Mouse (Mus musculus) layer of hippocampus, adult 9-10 months (tissue): ENCODE results near the gene Rgs10.
A peak's percentile ranks its signal among the peaks of the same experiment; 100 is the strongest.

ENCODE experiments used
- DNase-seq: peaks from one replicate; pipeline ENCODE4 v3.0.0; 2022; ENCODE audit warnings: low spot score

Rgs10 gene

DNA sequence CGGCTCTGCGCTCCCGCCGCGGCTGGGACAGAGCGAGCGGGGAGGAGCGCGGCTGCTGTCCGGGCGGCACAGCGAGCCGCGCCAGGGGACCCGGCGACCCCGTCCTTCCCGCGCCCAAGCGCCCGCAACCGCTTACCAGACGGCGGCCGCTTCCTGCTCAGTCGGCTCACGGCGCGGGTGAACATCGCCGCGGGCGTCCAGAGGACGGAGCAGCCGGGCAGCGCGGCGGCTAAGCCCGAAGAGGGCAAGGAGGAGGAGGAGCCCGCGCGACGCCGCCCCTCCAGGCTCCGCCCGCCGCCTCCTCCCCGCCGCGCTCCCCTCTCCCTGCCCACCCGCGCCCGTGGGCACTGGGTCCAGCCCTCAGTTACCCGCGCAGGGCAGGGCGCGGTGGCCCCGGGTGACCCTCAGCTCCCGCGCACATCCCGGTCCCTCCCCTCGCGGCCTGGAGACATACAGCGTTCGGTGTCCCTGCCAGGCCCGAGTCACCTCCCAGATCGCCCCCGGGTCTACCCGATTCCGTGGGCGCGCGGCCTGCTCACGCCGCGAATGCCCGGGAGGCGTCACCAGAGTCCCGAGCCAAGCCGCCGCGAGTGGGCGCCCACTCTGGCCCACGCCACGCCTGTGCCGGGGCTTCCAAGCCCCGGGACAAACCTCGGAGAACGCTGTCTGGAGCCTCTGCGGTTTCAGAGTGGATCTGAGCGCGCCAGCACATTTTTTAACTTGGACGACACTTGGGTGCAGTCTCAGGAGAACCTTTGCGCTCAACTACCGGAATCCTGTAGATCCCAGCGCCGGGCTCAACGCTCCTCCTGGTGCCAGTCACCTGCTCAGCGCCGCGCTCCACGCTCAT lies at the start of gene Rgs10:
Gene Rgs10 (minus strand): TSS at position 829 of the 850 bp plus-strand sequence.
- DNase-seq: no peak

GRCm38 (mm10) chr7:128462406-128462805 lies 43.8 kb upstream of the Rgs10 start:
- no peak for DNase-seq

DNA sequence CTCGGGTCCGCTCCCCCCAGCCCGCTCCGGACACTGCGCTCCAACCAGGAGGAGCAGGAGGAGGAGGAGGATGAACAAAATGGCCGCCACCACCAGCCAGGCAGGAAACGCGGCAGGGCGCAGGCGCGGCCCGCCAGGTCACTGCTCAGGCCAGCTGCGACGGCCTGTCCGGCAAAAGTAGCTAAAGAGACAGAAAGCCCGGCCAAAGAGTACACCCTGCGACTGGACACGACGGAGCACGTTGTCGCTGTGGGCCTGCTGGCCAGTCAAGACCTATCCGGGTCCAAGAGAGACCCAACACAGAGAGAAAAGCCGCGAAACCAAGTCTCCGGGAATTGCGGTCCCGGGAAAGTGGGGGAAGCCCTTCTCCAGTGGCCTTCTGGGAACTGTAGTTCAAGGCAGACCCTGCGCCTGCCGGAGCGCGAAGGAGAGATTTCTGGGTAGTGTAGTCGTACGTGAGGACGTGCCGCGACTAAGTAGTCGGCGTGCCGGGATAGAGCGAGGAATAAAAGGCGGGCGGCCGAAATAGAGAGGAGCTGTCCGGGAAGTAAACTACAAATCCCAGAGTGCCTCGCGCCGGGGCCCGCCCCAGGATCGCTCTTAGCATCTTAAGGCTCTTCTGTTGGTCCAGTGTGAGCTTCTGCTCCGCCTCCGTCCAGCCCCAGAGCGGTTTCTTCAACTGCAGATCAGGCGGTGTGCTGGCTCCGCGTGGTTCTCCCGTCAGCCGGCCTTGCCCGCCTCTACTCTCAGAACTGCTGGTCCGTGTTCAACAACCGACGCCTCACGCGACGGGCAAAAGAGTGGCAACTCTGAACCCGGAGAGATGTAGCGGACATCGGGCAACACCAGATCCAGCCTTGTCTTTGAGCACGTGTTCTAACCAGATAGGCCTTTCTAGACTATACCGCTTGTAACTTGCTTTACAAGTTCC lies 43.0 kb upstream of the Rgs10 start, which contains the start of gene Tial1:
Gene Tial1 (minus strand): TSS at position 433 of the 931 bp plus-strand sequence.
- peak; percentile 98 for DNase-seq

DNA sequence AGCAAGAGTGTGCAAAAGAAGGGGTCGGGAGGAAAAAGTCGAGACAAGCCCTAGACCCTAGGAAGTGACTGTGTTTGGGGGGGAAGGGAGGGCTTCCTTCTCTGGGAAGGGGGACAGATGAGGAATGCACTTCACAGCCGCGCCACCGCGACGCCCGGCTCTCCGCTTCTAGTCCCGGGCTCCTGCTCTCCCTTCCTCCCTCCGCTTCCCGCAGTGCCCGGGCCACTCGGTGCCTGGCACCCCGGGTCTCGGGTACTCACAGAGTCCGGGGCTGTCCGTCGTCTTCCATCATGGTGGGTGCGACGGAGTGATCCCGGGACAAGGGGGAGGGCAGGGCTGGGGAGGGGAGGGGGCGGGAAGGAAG lies 42.3 kb upstream of the Rgs10 start:
- DNase-seq: no peak

DNA sequence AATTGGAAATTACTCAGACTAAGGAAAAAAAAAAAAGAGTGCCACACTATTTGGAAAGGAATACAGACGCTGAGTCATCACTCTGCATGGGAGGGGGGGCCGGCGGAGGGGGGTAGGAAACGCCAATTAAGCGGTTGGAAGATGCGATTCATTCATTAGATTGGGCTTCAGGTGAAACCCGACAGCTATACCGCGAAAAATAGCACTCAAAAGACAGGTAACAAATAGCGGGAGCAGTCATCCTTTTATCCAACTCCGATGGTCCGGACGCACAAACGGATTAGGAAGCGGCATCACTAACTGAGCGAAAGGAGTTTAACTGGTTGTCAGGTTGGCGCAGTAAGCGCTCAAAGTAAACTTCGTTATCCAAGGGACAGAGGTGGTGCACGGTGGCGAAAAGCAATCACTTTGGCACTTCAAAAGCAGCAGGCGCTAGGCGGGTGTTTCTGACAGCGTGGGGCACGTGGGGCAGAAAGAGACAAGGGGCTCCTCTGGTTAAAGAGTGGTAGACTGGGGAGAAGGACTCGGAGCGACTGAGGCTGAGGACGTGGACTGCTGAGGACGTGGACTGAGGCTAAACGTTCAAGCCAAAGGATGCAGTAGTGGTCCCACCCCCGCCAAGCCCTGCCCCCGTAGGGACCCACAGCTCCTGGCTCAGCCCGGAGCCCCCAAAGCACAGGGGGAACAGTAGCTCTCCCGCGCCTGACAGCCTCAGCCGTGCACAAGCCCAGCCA lies 41.7 kb upstream of the Rgs10 start:
- no peak for DNase-seq

GRCm38 (mm10) chr7:128459791-128460130 lies 41.2 kb upstream of the Rgs10 start:
- no peak for DNase-seq

DNA sequence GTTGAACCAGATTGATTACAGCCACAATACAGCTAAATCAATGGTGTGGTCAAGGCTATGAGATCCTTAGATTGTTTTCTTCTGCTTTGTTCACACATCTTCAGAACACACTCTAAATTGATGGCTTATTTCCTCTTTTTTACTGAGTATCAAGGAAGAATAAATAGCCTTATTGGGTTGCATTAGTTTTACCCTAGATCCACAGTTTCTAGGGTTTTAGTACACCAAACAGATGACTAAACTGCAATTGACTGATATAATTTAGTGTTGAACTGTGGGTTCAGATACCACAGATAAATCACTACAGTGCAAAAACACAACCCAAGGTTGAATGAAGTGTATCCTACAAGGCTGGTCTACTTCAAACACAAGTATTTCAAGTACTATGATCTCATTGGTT lies 39.5 kb upstream of the Rgs10 start:
- no peak for DNase-seq

GRCm38 (mm10) chr7:128452731-128453130 lies 34.2 kb upstream of the Rgs10 start:
- no peak for DNase-seq

DNA sequence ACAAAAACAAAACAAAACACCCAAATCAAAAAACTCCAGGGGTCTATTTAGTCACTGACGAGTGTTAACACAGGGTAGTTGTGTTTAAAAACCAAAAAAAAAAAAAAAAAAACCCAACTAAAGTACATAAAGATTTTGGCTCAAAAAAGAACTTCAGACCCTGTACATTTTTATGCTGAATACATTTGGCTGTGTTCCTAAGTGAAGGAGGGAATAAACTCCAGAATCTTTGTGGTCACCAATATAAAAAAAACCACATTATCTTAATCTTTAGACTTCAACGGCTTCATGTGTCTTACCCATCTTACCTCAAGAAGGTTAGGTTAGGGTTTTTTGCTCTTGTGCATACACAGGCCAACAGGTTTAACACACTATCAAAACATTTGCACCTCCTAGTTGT lies 22.0 kb upstream of the Rgs10 start:
- no peak for DNase-seq

DNA sequence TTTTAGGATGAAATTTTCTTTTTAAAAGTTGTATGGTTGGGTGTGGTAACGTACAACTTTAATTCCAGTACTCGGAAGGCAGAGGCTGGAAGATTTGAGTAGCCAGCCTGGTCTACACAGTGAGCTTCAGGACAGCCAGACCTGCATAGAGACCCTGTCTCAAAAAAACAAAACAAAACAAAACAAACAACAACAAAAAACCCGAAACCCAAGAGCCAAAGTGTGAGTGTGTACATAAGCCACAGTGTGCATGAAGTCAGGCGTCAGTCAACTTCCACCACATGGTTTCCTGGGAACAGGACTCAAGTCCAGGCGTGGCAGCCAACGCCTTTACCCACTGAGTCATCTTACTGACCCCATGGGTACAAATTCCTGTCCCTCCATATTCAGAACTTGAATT lies 20.7 kb upstream of the Rgs10 start:
- no peak for DNase-seq

DNA sequence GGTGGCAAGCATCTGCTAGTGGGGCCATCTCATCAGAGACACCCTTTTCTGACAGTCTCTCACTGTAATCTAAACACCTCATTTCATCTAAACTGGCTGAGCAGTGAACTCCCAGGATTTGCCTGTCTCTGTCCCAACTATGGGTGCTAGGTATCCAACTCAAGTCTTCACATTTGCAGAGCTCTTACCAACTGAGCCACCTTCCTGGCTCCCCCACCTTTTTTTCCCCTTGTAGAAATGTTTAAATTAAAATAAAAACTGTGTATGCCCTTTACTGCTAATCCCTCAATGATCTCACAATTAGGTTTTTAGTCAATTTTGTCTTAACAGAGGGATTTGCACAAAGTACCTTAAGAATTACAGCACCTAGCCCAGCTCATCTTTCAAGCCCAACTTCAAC lies 19.6 kb upstream of the Rgs10 start:
- no peak for DNase-seq

DNA sequence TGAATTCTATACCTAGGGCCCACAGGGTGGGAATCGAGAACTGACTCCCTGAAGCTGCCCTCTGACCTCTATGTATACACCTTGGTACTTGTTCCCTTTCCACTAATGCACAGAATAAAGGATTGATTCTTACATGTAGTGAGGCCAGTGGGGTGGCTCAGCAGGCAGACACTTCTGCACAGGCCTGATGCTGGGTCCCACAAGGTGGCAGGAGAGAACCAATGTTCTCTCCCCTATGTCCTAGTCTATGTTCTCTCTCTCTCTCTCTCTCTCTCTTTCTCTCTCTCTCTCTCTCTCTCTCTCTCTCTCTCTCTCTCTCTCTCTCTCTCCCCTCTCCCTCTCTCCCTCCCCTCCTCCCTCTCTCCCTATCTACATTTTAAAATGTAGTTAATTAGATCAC lies 14.7 kb upstream of the Rgs10 start:
- DNase-seq: no peak

GRCm38 (mm10) chr7:128432574-128432973 lies 14.0 kb upstream of the Rgs10 start:
- no peak for DNase-seq

GRCm38 (mm10) chr7:128422491-128422890 lies 3.9 kb upstream of the Rgs10 start:
- no peak for DNase-seq

- DNase-seq: no peak
Observed at GRCm38 (mm10) chr7:128421701-128422100, 3.1 kb upstream of the Rgs10 start.

- no peak for DNase-seq
Observed at GRCm38 (mm10) chr7:128419690-128420089, 1.1 kb upstream of the Rgs10 start.

DNA sequence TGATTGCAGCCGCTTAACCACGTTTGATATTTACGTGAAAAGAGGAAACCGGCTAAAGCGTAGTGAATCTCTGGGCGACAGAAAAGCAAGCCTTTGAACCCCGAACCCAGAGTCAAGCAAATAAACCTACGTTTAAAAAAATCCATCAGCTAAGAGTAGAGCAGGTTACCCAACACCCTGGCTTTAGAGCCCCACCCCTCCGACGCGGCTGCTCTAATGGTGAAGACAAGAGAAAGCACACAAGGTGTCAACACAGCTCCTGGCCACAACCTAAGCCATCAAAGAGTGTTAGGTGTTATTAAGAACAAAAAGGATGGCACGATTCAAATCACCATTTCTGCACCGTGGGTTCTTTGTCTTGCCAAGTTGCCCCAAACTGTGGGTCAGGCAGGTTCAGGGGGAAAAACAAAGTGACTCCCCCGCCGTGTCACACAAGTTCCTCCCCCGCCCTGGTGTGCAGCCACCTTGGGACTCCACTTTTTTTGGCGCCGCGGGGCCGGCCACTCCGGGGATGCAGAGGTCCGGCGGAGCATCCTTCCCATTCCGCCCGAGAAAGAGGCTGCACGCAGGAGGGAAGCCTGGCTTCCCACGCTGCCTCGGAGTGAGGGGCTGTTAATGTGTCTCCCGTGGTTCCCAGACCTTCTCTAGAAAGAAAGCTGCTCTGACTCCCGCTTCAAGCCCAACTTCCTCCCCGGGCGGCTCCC lies 1.2 kb downstream of the Rgs10 start:
- no peak for DNase-seq

- DNase-seq: no peak
Observed at GRCm38 (mm10) chr7:128416664-128417063, 1.9 kb downstream of the Rgs10 start.

DNA sequence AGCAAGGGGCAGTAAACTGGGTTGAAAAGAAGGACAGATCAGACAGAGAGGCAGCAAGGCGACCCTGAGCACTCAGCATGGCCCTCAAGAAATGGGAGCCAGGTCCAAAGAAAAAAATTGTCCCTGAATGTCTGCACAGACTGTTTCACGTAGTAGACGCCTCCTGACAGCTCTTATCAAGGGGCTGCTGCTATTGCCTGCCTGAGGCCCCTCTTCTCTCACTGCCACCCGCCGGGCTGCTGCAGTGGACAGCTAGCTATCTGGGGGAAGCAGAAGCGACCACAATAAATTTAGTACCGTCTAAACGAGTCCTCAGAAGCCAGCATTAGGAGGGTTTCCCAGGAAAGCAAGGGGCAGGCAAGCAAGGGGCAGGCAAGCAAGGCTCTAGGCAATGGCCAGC lies 4.1 kb downstream of the Rgs10 start:
- DNase-seq: no peak

DNA sequence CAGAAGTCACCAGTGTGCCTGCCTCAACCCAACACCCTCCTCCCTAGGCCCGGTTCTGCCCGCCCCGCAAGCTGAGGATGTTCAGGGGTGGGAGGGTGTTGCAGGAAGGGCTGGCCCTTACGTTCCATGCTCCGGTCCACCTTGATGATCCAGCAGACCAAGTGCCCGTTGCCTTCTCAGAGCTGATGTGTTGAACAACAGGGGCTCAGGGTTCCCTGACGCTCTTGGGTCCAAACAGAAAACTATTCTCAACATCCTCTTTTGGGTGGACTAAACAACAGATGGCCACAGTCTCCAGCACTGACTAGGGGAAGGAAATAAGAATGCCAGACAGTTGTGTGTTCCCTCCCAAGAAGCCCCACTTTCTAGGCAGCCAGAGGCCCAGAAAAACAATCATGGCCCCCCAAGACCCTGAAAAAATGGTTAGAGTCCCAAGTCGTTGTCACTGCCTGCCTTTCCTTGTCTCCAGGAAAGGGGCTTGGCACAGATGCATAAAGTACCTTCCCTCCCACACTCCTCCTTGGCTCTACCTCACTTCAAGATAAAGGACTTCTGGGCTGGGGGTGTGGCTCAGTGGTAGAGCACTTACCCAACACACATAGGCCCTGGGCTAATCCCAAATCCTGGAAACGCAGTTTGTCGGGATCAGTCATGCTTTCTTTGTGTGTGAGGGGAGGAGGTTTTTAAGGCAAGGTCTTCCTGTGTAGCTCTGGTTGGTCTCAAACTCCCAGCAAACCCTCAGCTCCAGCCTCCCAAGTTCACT lies 6.3 kb downstream of the Rgs10 start:
- DNase-seq: no peak
